Mouse (Mus musculus) brain, adult 2 months (tissue): Measurements from ENCODE around the gene Saa1.
"Not testable (repeated sequence)": the region's sequence is repeated elsewhere in the genome, so short reads cannot be mapped to it uniquely, and the experiment has no call there.

ENCODE experiments used
- DNase-seq: peaks from one replicate; pipeline ENCODE4 v3.0.0; 2011; ENCODE audit warnings: low read depth, low spot score

The Saa1 gene

GRCm38 (mm10) chr7:46742880-46743279, at the start of gene Saa1:
Gene Saa1, minus strand, starts transcription at chr7:46742980.
- not testable (repeated sequence) for DNase-seq

GRCm38 (mm10) chr7:46789177-46789849, 46.5 kb upstream of the Saa1 start:
- no peak for DNase-seq

- DNase-seq = peak; percentile 90
Measured at GRCm38 (mm10) chr7:46770706-46771105, 27.9 kb upstream of the Saa1 start.

GRCm38 (mm10) chr7:46768451-46768850, 25.7 kb upstream of the Saa1 start:
- no peak for DNase-seq

- no peak for DNase-seq
Measured at GRCm38 (mm10) chr7:46767371-46767770, 24.6 kb upstream of the Saa1 start.

- no peak for DNase-seq
Measured at GRCm38 (mm10) chr7:46764672-46765071, 21.9 kb upstream of the Saa1 start.

GRCm38 (mm10) chr7:46762601-46763000, 19.8 kb upstream of the Saa1 start:
- no peak for DNase-seq

- no peak for DNase-seq
Measured at GRCm38 (mm10) chr7:46761049-46761795, 18.4 kb upstream of the Saa1 start.

GRCm38 (mm10) chr7:46751490-46751889, 8.7 kb upstream of the Saa1 start, which contains the start of gene Saa2:
Gene Saa2, plus strand, starts transcription at chr7:46751790.
- DNase-seq = no peak

GRCm38 (mm10) chr7:46748459-46748858, 5.7 kb upstream of the Saa1 start:
- no peak for DNase-seq

GRCm38 (mm10) chr7:46746381-46746780, 3.6 kb upstream of the Saa1 start:
- DNase-seq = no peak

- DNase-seq = no peak
Measured at GRCm38 (mm10) chr7:46745816-46746215, 3.0 kb upstream of the Saa1 start.

GRCm38 (mm10) chr7:46740041-46740440, 2.7 kb downstream of the Saa1 start:
- not testable (repeated sequence) for DNase-seq

GRCm38 (mm10) chr7:46738561-46739460, 4.0 kb downstream of the Saa1 start:
- no peak for DNase-seq

GRCm38 (mm10) chr7:46734983-46735382, 7.8 kb downstream of the Saa1 start:
- DNase-seq = no peak

GRCm38 (mm10) chr7:46732458-46732857, 10.3 kb downstream of the Saa1 start, which contains the start of gene Saa4:
Gene Saa4, minus strand, starts transcription at chr7:46732603.
- DNase-seq = no peak

- no peak for DNase-seq
Measured at GRCm38 (mm10) chr7:46727584-46727983, 15.2 kb downstream of the Saa1 start.

- DNase-seq = peak; percentile 71
Measured at GRCm38 (mm10) chr7:46724396-46724795, 18.4 kb downstream of the Saa1 start.

- DNase-seq = no peak
Measured at GRCm38 (mm10) chr7:46723849-46724248, 18.9 kb downstream of the Saa1 start.

GRCm38 (mm10) chr7:46723354-46723753, 19.4 kb downstream of the Saa1 start:
- no peak for DNase-seq

- peak; percentile 80 for DNase-seq
Measured at GRCm38 (mm10) chr7:46720460-46720859, 22.3 kb downstream of the Saa1 start.

- DNase-seq = peak; percentile 65
Measured at GRCm38 (mm10) chr7:46719526-46719925, 23.3 kb downstream of the Saa1 start.
